Mouse (Mus musculus): ENCODE results near the gene Dusp8.

DNA sequence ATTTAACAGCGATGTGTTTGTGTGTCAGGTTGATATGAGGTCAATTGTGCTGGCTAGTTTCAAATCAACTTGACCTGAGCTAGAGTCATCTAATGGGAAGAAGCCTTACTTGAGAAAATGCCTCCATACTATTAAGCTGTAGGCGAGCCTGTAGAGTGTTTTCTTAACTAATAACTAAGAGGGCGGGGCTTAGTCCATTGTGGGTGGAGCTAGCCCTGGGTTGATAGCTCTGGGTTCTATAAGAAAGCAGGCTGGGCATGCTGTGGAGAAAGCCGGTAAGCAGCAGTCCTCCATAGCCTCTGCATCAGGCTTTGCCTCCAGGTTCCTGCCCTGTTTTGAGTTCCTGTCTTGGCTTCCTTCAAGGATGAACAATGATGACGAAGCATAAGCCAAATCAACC is 9.1 kb upstream of the Dusp8 start:
- no peak for TF ChIP-seq GATA1 (IDR thresholded peaks at IDR 0.05; ENCODE audit: low read length)
- TF ChIP-seq TAL1 (IDR thresholded peaks at IDR 0.05; ENCODE audit: low read length): no peak
